Mouse (Mus musculus) c-Kit-positive CD71-positive TER-119-positive erythroid progenitor cells, embryonic 14.5 days (primary cell): ENCODE measurements around the gene Acot9.
A peak's percentile ranks its signal among the peaks of the same experiment; 100 is the strongest.

ENCODE experiments used
- DNase-seq: peaks from one replicate; pipeline ENCODE4 v3.0.0-alpha.2; 2013; ENCODE audit warnings: low spot score

Gene Acot9

GRCm38 (mm10) chrX:155262235-155262914, at the start of gene Acot9:
Gene Acot9 (plus strand): TSS chrX:155262443.
- peak; percentile 69 for DNase-seq

GRCm38 (mm10) chrX:155214291-155215136, 47.7 kb upstream of the Acot9 start:
- no peak for DNase-seq

GRCm38 (mm10) chrX:155215501-155216248, 46.6 kb upstream of the Acot9 start:
- DNase-seq: peak; percentile 29

- DNase-seq: peak; percentile 83
Observed at GRCm38 (mm10) chrX:155216271-155216670, 46.0 kb upstream of the Acot9 start, which contains the start of gene Sat1. Gene Sat1 (minus strand): TSS chrX:155216449.

- no peak for DNase-seq
Observed at GRCm38 (mm10) chrX:155218277-155218676, 44.0 kb upstream of the Acot9 start.

GRCm38 (mm10) chrX:155256856-155257255, 5.4 kb upstream of the Acot9 start:
- no peak for DNase-seq

GRCm38 (mm10) chrX:155262915-155263252, 641 bp downstream of the Acot9 start:
- peak; percentile 13 for DNase-seq

- DNase-seq: no peak
Observed at GRCm38 (mm10) chrX:155278483-155278882, 16.2 kb downstream of the Acot9 start.

- DNase-seq: no peak
Observed at GRCm38 (mm10) chrX:155280427-155281044, 18.3 kb downstream of the Acot9 start.

GRCm38 (mm10) chrX:155306390-155306789, 44.1 kb downstream of the Acot9 start:
- no peak for DNase-seq

GRCm38 (mm10) chrX:155318005-155318404, 55.8 kb downstream of the Acot9 start:
- peak; percentile 40 for DNase-seq

GRCm38 (mm10) chrX:155337567-155337904, 75.3 kb downstream of the Acot9 start:
- DNase-seq: no peak

GRCm38 (mm10) chrX:155337905-155338721, 75.9 kb downstream of the Acot9 start:
- peak; percentile 64 for DNase-seq

- no peak for DNase-seq
Observed at GRCm38 (mm10) chrX:155340654-155341053, 78.4 kb downstream of the Acot9 start, which contains the start of gene Prdx4. Gene Prdx4 (minus strand): TSS chrX:155340754.

GRCm38 (mm10) chrX:155346249-155346648, 84.0 kb downstream of the Acot9 start:
- no peak for DNase-seq
